Mouse (Mus musculus) C2C12 (cell line): ENCODE measurements around the gene Dgkg. TPM values are rescaled to one million over a fixed set of nuclear protein-coding genes. Genes with fewer than 3 reads are reported as not detected.

Source experiments
- H3K27me3 ChIP-seq: one replicate; pipeline ENCODE4 v1.6.1; 2011; ENCODE audit not compliant: control insufficient read depth, insufficient read depth, insufficient read length
- H3K36me3 ChIP-seq: one replicate; pipeline ENCODE4 v1.6.1; 2011; ENCODE audit not compliant: control insufficient read depth, insufficient read depth
- H3K4me3 ChIP-seq: one replicate; pipeline ENCODE4 v1.5.1; 2011; ENCODE audit warnings: mild to moderate bottlenecking, control low read depth; ENCODE audit not compliant: poor library complexity, insufficient read depth, severe bottlenecking
- H3K79me2 ChIP-seq: one replicate; pipeline ENCODE4 v1.6.1; 2011; ENCODE audit not compliant: control insufficient read depth, insufficient read depth
- H3K79me3 ChIP-seq: one replicate; pipeline ENCODE4 v1.6.1; 2011; ENCODE audit warnings: low read depth, control low read depth
- H3ac ChIP-seq: one replicate; pipeline ENCODE3; 2011; ENCODE audit warnings: low read depth; ENCODE audit not compliant: control insufficient read depth, insufficient read length
- CEBPB ChIP-seq: IDR thresholded peaks from one replicate; pipeline ENCODE4 v1.6.1; 2011; ENCODE audit warnings: low read depth, mild to moderate bottlenecking, control low read depth, moderate library complexity
- CTCF ChIP-seq: IDR thresholded peaks from one replicate; pipeline ENCODE4 v1.5.1; 2011; ENCODE audit not compliant: control insufficient read depth, insufficient read depth, insufficient read length
- FOSL1 ChIP-seq: IDR thresholded peaks from one replicate; pipeline ENCODE4 v1.8.0; 2011; ENCODE audit warnings: mild to moderate bottlenecking, low read length; ENCODE audit not compliant: poor library complexity, insufficient read depth, severe bottlenecking
- MAX ChIP-seq: IDR thresholded peaks from one replicate; pipeline ENCODE4 v1.6.1; 2011; ENCODE audit warnings: mild to moderate bottlenecking, control low read depth
- MYOD1 ChIP-seq: IDR thresholded peaks from one replicate; pipeline ENCODE4 v1.6.1; 2011; ENCODE audit warnings: low read depth; ENCODE audit not compliant: control insufficient read depth, insufficient read length
- MYOG ChIP-seq: IDR thresholded peaks from one replicate; pipeline ENCODE4 v1.6.1; 2011; ENCODE audit not compliant: control insufficient read depth, insufficient read length; ENCODE audit errors: extremely low read depth
- USF1 ChIP-seq: IDR thresholded peaks from one replicate; pipeline ENCODE4 v1.6.1; 2011; ENCODE audit warnings: low read depth, mild to moderate bottlenecking, control low read depth, moderate library complexity
- polyA plus RNA-seq: library from polyadenylated mRNA; unstranded; fragments of >200 nt; fragmentation: generic; extraction: Trizol; gene quantifications from one replicate; pipeline ENCODE4 v1.2.1, GENCODE M21; 2012; ENCODE audit warnings: missing spikeins

Gene Dgkg
- polyA plus RNA-seq, 1 experiment = 0.01 TPM

DNA sequence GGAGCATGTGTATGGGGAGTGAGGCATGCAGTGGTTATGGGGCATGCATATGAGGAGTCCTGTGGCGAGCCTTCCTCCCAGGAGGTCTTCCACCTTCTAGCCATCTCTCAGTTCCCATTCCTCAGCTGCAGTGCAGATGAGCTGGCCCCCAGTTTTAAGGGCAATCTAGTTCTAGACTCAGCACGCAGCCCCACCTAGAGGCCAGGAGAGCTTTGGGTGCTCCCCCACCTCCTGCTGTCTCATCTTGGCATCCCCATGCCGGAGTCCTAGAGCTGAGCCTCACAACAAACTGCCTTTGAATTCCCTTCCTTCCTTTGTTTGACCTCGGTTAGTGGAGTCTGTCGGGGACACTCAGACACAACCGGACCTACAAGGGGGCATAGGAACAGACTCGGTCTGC lies 82.9 kb downstream of the Dgkg start:
- no peak overlapping the region for H3K4me3 ChIP-seq
- peaks cover 30% of the 10 kb centered on the region for H3K27me3 ChIP-seq
- no peaks in the 10 kb centered on the region for H3K79me2 ChIP-seq
- no peaks in the 10 kb centered on the region for H3K79me3 ChIP-seq
- no peaks in the 10 kb centered on the region for H3K36me3 ChIP-seq
- TF ChIP-seq MAX (no peak), CEBPB (no peak), CTCF (no peak), USF1 (no peak), FOSL1 (no peak), MYOG (no peak), MYOD1 (no peak)
- H3ac ChIP-seq = no peak overlapping the region

DNA sequence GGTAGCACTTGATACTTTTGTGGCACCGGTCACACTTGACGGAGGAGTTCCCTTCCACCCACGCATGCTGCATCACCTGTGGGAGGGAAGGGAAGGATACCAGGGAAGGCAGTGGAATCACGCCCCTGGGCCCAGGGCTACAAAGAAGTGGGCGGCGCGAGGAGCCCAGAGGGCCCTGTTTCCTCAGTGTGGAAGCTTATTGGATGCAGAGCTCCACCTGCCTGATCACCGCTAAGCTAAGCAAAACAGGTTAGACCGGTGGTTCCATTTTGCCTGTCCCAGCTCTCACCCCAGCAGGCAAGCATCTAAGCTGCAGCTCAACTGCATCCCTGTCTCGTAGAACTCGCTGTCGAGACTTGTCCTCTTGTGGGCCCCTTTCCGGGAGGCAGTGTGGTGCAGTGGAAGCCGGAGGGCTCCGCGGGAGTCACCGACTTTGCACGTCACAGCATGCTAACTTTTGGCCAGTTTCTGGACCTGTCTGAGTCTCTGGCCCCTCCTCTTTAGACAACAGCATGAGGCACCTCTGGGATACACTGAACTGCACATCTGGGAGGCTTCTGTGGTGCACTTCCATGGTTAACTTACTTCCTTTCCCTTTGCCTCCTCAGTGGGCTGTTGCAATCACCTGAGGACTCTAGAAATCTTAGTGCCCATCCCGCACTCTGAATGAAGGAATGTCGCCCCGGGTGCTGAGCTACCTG lies 84.2 kb downstream of the Dgkg start:
- no peak overlapping the region for H3ac ChIP-seq
- peaks cover 32% of the 10 kb centered on the region for H3K27me3 ChIP-seq
- TF ChIP-seq FOSL1 (no peak), CEBPB (no peak), MAX (no peak), USF1 (no peak), CTCF (no peak), MYOG (no peak), MYOD1 (no peak)
- no peaks in the 10 kb centered on the region for H3K79me2 ChIP-seq
- no peak overlapping the region for H3K4me3 ChIP-seq
- no peaks in the 10 kb centered on the region for H3K36me3 ChIP-seq
- H3K79me3 ChIP-seq = no peaks in the 10 kb centered on the region

DNA sequence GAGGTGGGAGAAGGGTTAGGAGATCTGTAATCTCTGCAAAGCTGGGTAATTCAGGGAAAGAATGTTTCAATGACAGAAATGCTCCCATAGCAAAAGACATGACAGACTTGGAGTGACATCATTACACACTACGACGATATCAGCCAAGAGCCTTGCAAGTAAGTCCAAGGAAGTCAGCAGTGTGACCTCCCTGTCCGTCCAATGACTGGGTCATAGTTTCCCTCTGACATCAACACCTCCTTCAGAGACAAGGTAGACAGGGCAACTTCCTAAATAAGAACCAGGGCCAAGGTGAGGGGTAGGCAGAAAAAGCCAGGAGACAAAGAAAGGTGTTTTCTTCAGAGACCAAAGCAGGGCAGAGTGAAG lies 92.1 kb downstream of the Dgkg start:
- no peaks in the 10 kb centered on the region for H3K36me3 ChIP-seq
- H3K27me3 ChIP-seq = peaks cover 22% of the 10 kb centered on the region

DNA sequence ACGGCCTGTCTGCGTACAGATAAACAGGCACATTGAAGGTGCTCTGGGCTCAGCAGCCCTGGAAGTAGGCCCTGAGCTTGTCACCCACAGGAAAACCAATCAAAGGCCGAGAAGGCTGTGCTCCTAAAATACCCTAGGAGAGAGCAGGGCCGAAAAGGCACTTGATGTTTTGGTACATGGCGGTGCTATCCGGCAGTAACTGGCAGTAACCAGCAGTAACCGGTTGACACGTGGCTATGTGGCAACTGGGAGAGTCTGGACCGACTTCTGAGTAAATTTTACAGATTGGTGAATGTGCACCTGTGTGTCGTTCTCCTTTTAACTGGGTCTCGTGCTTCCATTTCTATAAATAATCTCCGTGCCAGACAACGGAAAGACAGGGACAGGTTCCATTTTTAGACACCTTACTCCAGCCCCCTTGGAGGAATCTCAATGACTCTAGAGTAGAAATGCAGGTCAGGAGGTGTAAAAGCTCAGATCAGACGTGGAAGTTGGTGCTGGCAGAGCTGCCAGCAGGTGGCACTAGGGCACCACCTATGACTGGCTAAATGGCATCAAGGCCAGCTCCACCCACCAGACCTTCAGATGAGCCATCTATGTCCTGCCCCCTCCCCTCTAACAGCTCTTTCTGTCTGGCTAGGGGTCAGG lies 92.6 kb downstream of the Dgkg start:
- peaks cover 25% of the 10 kb centered on the region for H3K27me3 ChIP-seq
- no peaks in the 10 kb centered on the region for H3K36me3 ChIP-seq
- H3K79me2 ChIP-seq = no peaks in the 10 kb centered on the region
- no peak overlapping the region for H3ac ChIP-seq
- H3K79me3 ChIP-seq = no peaks in the 10 kb centered on the region
- no peak overlapping the region for H3K4me3 ChIP-seq
- no peak for TF ChIP-seq USF1
- peak; percentile 72 for TF ChIP-seq CTCF

More for the DNA sequence above, 92.1 kb downstream of the Dgkg start:
- no peak for TF ChIP-seq USF1
- TF ChIP-seq MYOD1 = no peak
- no peak for TF ChIP-seq CEBPB
- no peak for TF ChIP-seq CTCF
- TF ChIP-seq MAX = no peak
- TF ChIP-seq FOSL1 = no peak
- TF ChIP-seq MYOG = no peak
- H3K79me3 ChIP-seq = no peaks in the 10 kb centered on the region
- H3K79me2 ChIP-seq = no peaks in the 10 kb centered on the region
- no peak overlapping the region for H3ac ChIP-seq
- no peak overlapping the region for H3K4me3 ChIP-seq

DNA sequence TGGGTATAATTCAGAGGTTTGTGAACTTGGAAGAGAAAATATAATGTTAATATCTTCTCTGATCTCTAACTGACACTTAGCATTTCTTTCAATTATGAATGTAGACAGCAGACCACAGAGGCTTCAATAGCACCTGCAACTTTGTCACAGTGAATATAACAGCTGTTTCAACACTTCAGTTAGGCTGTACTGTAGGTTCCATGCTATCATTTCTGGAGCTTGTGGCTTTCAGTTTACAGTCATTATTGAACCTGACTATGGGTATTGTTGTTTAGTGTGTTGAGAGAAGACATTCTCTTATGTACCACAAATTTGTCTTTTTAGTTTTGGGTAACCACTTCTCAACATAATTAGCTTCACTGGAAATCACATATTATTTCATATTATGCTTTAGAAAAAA lies 93.4 kb downstream of the Dgkg start:
- Histone ChIP-seq H3K27me3 (peaks cover 31% of the 10 kb centered on the region), H3K79me2 (no peaks in the 10 kb centered on the region), H3K36me3 (no peaks in the 10 kb centered on the region), H3K79me3 (no peaks in the 10 kb centered on the region), H3K4me3 (no peak overlapping the region), H3ac (no peak overlapping the region)
- no peak for TF ChIP-seq MAX
- TF ChIP-seq MYOG = no peak
- no peak for TF ChIP-seq FOSL1
- no peak for TF ChIP-seq CTCF
- no peak for TF ChIP-seq CEBPB
- no peak for TF ChIP-seq USF1
- no peak for TF ChIP-seq MYOD1

DNA sequence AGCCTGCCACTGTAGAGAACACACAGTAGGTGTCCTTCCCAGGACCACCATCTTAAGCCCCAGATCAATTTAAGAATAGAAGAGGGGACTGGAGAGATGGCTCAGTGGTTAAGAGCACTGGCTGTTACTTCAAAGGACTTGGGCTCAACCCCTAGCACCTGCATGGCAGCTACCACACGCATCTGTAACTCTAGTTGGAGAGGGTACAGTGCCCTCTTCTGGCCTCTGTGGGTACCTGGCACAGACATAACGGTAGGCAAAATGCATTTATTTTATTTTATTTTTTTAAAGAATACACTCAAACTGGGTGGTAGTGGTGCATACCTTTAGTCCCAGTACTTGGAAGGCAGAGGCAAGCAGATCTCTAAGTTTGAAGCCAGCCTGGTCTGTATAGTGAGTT lies 102.0 kb downstream of the Dgkg start:
- no peaks in the 10 kb centered on the region for H3K79me3 ChIP-seq
- H3K4me3 ChIP-seq = no peak overlapping the region
- no peaks in the 10 kb centered on the region for H3K36me3 ChIP-seq
- H3K27me3 ChIP-seq = peaks cover 23% of the 10 kb centered on the region
- TF ChIP-seq USF1 = no peak
- no peak for TF ChIP-seq MYOD1
- TF ChIP-seq CEBPB = no peak
- no peak for TF ChIP-seq MYOG
- no peak for TF ChIP-seq MAX
- TF ChIP-seq FOSL1 = no peak
- TF ChIP-seq CTCF = no peak
- H3ac ChIP-seq = no peak overlapping the region
- H3K79me2 ChIP-seq = no peaks in the 10 kb centered on the region
